Mouse (Mus musculus) hindbrain, embryonic 11.5 days (tissue): Measurements from ENCODE around the gene Lix1. TPM values are rescaled to one million over a fixed set of nuclear protein-coding genes. Genes with fewer than 3 reads are reported as not detected.

Experiments
- ATAC-seq: fragments of 200-750 bp; cut with Nextera tagmentation; 2 replicates; pipeline ENCODE4 v1.8.0; 2017; ENCODE audit warnings: mild to moderate bottlenecking, moderate TSS enrichment, moderate library complexity; ENCODE audit not compliant: low FRiP score
- DNase-seq: peaks from one replicate; pipeline ENCODE4 v3.0.0-alpha.2; 2015; ENCODE audit warnings: low spot score
- H3K27ac ChIP-seq: fragments of 300-500 bp; sonication (generic); 2 replicates; pipeline ENCODE4 v1.5.1; 2014; ENCODE audit warnings: mild to moderate bottlenecking, low read depth, low read length
- H3K27me3 ChIP-seq: fragments of 300-500 bp; sonication (generic); 2 replicates; pipeline ENCODE4 v1.6.1; 2014; ENCODE audit warnings: mild to moderate bottlenecking, low read length, moderate library complexity, mixed read lengths; ENCODE audit not compliant: control insufficient read depth, insufficient read depth
- H3K36me3 ChIP-seq: fragments of 300-500 bp; sonication (generic); 2 replicates; pipeline ENCODE4 v1.6.1; 2014; ENCODE audit warnings: mild to moderate bottlenecking, low read length, moderate library complexity, mixed read lengths; ENCODE audit not compliant: control insufficient read depth, insufficient read depth
- H3K4me1 ChIP-seq: fragments of 300-500 bp; sonication (generic); replicated peaks from 2 replicates; pipeline ENCODE4 v1.6.1; 2014; ENCODE audit warnings: low read length, mixed read lengths; ENCODE audit not compliant: control insufficient read depth, insufficient read depth
- H3K4me2 ChIP-seq: fragments of 300-500 bp; sonication (generic); replicated peaks from 2 replicates; pipeline ENCODE4 v1.6.1; 2014; ENCODE audit warnings: mild to moderate bottlenecking, low read depth, low read length
- H3K4me3 ChIP-seq: fragments of 300-500 bp; sonication (generic); 2 replicates; pipeline ENCODE4 v1.5.1; 2014; ENCODE audit warnings: low read depth, low read length
- H3K9ac ChIP-seq: fragments of 300-500 bp; sonication (generic); 2 replicates; pipeline ENCODE4 v1.6.1; 2014; ENCODE audit warnings: low read depth, low read length
- H3K9me3 ChIP-seq: fragments of 300-500 bp; sonication (generic); 2 replicates; pipeline ENCODE4 v1.6.1; 2016; ENCODE audit warnings: low read length; ENCODE audit not compliant: control insufficient read depth
- WGBS: fragments of 180-500 bp; shearing (Covaris S2); extraction: QIAGEN DNeasy Blood & Tissue Kit; methylation state at CpG from one replicate; pipeline ENCODE4 v1.1.7; 2014; 5-methylcytosine and 5-hydroxymethylcytosine counted together
- polyA plus RNA-seq: library from polyadenylated mRNA; unstranded; fragments of >200 nt; fragmentation: Nextera tagmentation; extraction: Ambion mirVana; gene quantifications from 2 replicates; pipeline ENCODE4 v1.2.1, GENCODE M21; 2014

Lix1 gene
- polyA plus RNA-seq, 1 experiment from 2014 or later, result 21.1 TPM

GRCm38 (mm10) chr17:17448737-17449440, 46.4 kb downstream of the Lix1 start:
- peak overlapping the region; percentile 27 for H3K4me3 ChIP-seq
- H3K27ac ChIP-seq, result no peak overlapping the region
- peak; percentile 64 for DNase-seq
- peak overlapping the region; percentile 42 for H3K4me2 ChIP-seq
- WGBS, result 3% methylated on average over 17 of the region's 17 CpGs
- H3K9ac ChIP-seq, result peak overlapping the region; percentile 52
- H3K9me3 ChIP-seq, result no peaks in the 10 kb centered on the region
- no peaks in the 10 kb centered on the region; the same call in 1 of the 2 replicates for H3K4me1 ChIP-seq
- H3K36me3 ChIP-seq, result no peaks in the 10 kb centered on the region
- H3K27me3 ChIP-seq, result no peaks in the 10 kb centered on the region
- peak; percentile 88 for ATAC-seq

GRCm38 (mm10) chr17:17449441-17449770, 46.9 kb downstream of the Lix1 start:
- WGBS, result 13% methylated on average over 5 of the region's 5 CpGs
- Histone ChIP-seq H3K36me3 (no peaks in the 10 kb centered on the region), H3K9ac (peak overlapping the region; percentile 52; the same call in 1 of the 2 replicates), H3K27ac (no peak overlapping the region), H3K27me3 (no peaks in the 10 kb centered on the region), H3K4me3 (peak overlapping the region; percentile 27; the same call in 1 of the 2 replicates), H3K4me2 (peak overlapping the region; percentile 42), H3K4me1 (no peaks in the 10 kb centered on the region; the same call in 1 of the 2 replicates), H3K9me3 (no peaks in the 10 kb centered on the region)
- no peak for ATAC-seq
- DNase-seq, result peak; percentile 26

- H3K27ac ChIP-seq, result no peak overlapping the region
- H3K9me3 ChIP-seq, result no peaks in the 10 kb centered on the region
- H3K9ac ChIP-seq, result no peak overlapping the region
- no peak for ATAC-seq
- no peak overlapping the region for H3K4me2 ChIP-seq
- H3K4me3 ChIP-seq, result no peak overlapping the region
- no peaks in the 10 kb centered on the region; the same call in 1 of the 2 replicates for H3K4me1 ChIP-seq
- WGBS, result 78% methylated on average over 1 of the region's 1 CpGs
- no peaks in the 10 kb centered on the region for H3K27me3 ChIP-seq
- no peaks in the 10 kb centered on the region for H3K36me3 ChIP-seq
- DNase-seq, result no peak
Observed at GRCm38 (mm10) chr17:17451102-17451501, 48.6 kb downstream of the Lix1 start.

GRCm38 (mm10) chr17:17452617-17453016, 50.1 kb downstream of the Lix1 start:
- H3K27ac ChIP-seq, result no peak overlapping the region
- WGBS, result 82% methylated on average over 3 of the region's 3 CpGs

GRCm38 (mm10) chr17:17454573-17454972, 52.1 kb downstream of the Lix1 start:
- Histone ChIP-seq H3K27me3 (no peaks in the 10 kb centered on the region), H3K4me1 (no peaks in the 10 kb centered on the region), H3K4me2 (no peak overlapping the region), H3K9ac (no peak overlapping the region), H3K27ac (no peak overlapping the region), H3K4me3 (no peak overlapping the region), H3K36me3 (no peaks in the 10 kb centered on the region), H3K9me3 (no peaks in the 10 kb centered on the region)
- DNase-seq, result no peak
- 94% methylated on average over 1 of the region's 1 CpGs for WGBS
- ATAC-seq, result no peak

More at GRCm38 (mm10) chr17:17452617-17453016, 50.1 kb downstream of the Lix1 start:
- ATAC-seq (no peak), DNase-seq (no peak)
- Histone ChIP-seq H3K4me1 (no peaks in the 10 kb centered on the region; the same call in 1 of the 2 replicates), H3K36me3 (no peaks in the 10 kb centered on the region), H3K9ac (no peak overlapping the region), H3K9me3 (no peaks in the 10 kb centered on the region), H3K27me3 (no peaks in the 10 kb centered on the region), H3K4me3 (no peak overlapping the region), H3K4me2 (no peak overlapping the region)

GRCm38 (mm10) chr17:17485789-17486188, 83.3 kb downstream of the Lix1 start:
- H3K4me3 ChIP-seq, result no peak overlapping the region
- no peaks in the 10 kb centered on the region for H3K4me1 ChIP-seq
- H3K4me2 ChIP-seq, result no peak overlapping the region
- H3K27ac ChIP-seq, result no peak overlapping the region
- no peak overlapping the region for H3K9ac ChIP-seq
- 68% methylated on average over 2 of the region's 2 CpGs for WGBS
- H3K9me3 ChIP-seq, result no peaks in the 10 kb centered on the region
- no peaks in the 10 kb centered on the region for H3K36me3 ChIP-seq
- DNase-seq (no peak), ATAC-seq (no peak)
- H3K27me3 ChIP-seq, result no peaks in the 10 kb centered on the region

GRCm38 (mm10) chr17:17490820-17491621, 88.5 kb downstream of the Lix1 start:
- ATAC-seq (peak; percentile 56; the same call in 1 of the 2 replicates), DNase-seq (peak; percentile 30)
- WGBS, result 50% methylated on average over 13 of the region's 15 CpGs

GRCm38 (mm10) chr17:17491622-17492001, 89.1 kb downstream of the Lix1 start:
- Histone ChIP-seq H3K4me3 (no peak overlapping the region), H3K36me3 (no peaks in the 10 kb centered on the region), H3K4me2 (no peak overlapping the region), H3K27ac (peak overlapping the region; percentile 30; the same call in 1 of the 2 replicates), H3K4me1 (no peaks in the 10 kb centered on the region), H3K27me3 (no peaks in the 10 kb centered on the region), H3K9ac (no peak overlapping the region), H3K9me3 (no peaks in the 10 kb centered on the region)
- no peak for ATAC-seq
- no peak for DNase-seq
- whole genome bisulfite sequencing, result 68% methylated on average over 7 of the region's 7 CpGs

More at GRCm38 (mm10) chr17:17490820-17491621, 88.5 kb downstream of the Lix1 start:
- no peaks in the 10 kb centered on the region for H3K4me1 ChIP-seq
- no peak overlapping the region for H3K4me3 ChIP-seq
- H3K27me3 ChIP-seq, result no peaks in the 10 kb centered on the region
- no peak overlapping the region; the same call in none of the 2 replicates for H3K27ac ChIP-seq
- no peak overlapping the region for H3K9ac ChIP-seq
- no peak overlapping the region for H3K4me2 ChIP-seq
- H3K9me3 ChIP-seq, result no peaks in the 10 kb centered on the region
- H3K36me3 ChIP-seq, result no peaks in the 10 kb centered on the region
